Mouse (Mus musculus) adrenal gland (tissue): ENCODE data around the gene Nav1.

Experiments
- intact Hi-C: fragments of 180-260 bp; cut with DNase I; formaldehyde crosslinking; loops from one replicate; pipeline ENCODE4 v1.15.1; 2025

Nav1 gene

DNA sequence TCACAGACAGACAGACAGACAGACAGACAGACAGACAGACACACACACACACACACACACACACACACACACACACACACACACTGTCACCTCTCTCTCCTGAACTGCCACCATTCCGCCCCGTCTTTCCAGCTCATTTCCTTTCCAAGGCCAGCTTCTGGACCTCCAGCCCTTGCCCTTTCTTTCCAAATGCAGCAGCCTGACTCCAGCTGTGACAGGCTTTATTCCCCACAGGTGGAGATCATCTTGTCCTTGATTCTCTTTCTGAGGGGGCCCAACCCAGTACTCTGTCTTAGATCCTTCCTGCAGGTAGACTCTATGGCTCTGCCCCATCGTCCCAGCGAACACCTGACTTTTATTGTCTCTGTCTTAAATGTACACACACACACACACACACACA is 53.5 kb downstream of the Nav1 start:
- intact Hi-C loops = no loop called here

DNA sequence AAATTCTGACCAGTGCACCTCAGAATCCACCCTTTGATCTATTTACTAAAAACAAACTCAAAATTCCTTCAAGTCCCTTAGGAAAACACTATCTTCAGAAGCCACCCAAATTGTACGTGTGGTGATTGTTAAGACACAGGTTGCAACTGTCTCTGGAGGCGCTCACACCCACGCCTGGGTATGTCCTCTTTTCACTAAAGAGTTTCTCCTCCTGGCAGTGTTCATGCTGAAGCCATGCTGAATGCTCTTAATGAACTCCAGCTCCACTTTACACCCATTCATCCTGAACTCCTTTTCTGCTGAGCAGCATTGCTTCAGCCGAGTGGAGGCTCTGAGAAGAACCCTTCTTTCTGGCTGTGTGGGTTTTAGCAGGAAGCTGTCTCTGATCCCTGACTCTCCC is 53.9 kb downstream of the Nav1 start:
- intact Hi-C loops = no loop called here

DNA sequence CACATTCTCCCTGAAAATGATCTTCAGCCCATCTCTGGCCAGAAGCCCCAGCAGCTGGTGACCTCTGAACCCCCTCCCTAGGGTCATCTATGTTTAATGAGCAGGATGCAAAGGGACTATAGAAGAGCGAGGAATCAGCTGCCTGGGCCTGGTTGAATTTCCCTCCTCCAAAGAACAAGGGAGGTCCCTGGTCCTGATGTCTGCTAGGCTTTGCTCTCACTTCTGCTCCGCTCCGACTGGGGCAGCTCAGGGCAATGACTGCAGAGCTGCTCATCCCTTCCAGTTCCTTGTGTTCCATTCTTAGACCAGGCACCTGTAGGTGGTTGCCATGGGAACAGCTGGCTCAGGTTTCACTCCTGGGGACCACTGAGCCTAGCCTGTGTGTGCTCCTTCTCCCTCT is 56.2 kb downstream of the Nav1 start:
- intact Hi-C loops = no loop called here

DNA sequence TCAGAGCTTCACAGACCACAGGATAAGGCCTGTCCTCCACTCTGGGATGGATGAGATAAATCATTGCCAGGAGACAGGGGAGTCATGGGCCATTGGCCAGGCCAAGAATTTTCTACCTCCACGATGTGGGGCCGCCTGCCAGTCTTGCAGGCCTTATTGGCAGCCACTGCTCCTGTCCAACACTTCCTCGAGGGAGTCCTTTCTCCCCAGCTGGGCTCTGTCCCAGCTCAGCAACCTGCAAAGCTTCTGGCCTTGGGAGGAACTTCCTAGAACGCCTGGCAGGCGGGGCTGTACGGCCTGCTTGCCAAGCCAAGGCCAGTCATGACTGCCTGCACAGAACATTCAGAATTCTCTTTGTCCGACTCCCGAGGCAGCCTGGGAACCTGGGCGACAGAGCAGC is 58.3 kb downstream of the Nav1 start:
- intact Hi-C loops = no loop called here

DNA sequence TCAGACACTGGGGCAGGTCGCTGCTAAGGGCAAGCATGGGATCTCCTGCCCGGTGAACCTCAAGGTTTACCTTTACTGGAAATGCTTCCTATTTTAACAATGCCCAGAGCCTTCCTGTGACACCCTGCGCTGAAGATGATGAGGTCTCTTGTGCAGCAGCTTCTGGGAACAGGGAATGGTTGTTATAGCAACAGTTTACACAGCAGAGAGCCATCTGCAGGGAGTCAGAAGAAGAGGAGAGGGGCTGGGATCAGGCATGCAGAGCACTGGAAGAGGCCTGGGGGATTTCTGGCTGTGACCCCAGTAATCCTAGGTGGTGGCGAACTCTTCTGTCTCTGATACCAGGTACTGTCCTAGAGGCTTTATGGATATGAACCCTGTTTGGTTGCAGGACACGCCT is 61.0 kb downstream of the Nav1 start:
- intact Hi-C loops = no loop called here

DNA sequence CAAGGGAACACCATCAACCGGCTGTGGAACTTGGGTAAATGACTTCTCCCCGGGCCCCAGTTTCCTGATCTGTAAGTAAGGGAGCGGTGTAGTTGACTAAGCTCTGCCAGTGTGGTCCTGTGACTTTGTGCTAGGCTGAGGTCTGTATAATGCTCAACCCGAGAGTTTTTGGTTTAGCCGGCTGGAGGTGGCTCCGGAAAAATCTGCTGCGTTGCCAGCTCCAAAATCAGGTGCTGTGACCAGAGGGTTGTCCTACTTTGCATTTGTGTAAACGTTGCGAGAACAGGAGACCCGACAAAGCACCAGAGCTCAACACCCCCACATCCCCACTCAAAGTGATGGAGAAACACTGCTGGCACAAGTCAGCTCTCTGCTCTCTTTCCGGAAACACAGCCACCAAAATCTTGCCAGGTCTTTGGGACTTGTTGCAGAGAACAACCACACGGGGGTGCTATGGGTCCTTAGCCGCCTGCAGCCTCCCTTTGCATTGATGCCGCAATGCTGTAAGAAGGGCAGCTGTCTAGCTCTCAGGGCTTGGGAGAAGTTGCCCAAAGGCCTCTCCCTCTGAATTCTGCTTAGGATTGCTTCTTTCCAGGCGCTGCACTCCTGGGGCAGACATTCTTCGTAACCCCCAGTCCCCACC is 62.5 kb downstream of the Nav1 start:
- intact Hi-C loops = loop anchor here (1.0 kb wide), 2 partner anchors 126 to 156 kb away; no protein-coding TSS in a partner anchor

DNA sequence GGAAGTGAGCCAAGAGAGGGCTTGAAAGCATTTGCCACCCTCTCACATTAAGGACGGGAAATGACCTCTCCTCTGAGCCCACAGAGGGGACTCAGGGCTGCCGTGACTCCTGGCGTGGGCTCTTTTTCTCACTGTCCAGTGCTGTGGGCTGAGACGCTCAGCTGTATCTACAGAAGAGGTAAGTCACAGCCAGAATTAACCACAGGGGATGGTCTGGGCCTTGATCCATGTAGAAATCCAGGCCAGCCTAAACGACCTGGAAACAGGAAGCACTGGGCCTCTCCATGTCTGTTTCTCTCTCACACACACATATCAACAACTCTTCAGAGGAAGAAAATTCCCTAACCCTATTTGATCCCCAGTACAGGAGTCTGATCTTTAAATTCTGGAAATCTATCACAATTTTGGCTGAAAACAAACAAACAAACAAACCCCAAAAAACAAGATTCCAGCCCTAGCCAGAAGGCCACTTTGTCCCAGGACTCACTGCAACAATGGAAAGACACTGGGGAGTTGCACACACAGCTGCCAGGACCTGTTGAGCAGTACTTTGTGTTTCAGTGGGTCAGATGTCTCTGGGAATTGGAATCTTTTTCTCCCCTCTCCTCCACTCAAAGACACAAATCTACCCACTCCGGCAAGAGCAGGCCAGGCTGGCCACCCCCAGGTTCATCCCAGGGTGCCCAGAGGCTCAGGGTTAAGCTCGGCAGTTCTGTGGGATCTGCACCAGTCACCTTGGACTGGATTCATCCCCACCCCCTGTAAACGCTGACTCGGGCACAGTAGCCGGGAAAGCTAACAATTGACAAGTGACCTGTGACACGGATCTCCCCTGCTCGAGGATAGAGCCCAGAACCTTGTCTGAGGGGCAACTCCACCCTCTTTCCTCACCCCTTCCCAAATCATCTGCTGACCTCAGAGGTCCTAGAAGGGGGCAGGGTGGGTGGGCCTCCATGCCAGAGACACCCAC is 64.0 kb downstream of the Nav1 start:
- intact Hi-C loops = no loop called here

DNA sequence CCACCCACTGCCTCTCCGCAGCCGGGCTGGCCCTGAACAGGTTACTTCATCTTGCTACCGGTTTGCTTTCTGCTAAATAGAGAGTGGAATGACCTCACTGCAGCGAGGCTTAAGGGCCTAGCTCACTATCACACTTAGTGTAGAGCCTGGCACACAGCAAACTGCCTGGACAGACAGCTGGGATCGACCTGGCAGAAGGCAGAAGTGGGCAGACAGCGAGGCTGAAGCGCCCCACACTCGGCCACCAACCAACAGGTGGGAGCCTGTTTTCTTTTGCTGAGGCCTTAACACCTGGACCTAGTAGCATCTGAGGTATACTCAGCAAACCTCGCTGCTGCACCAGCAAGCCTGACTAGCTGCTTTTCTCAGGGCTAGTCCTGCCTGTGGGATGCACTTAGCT is 65.0 kb downstream of the Nav1 start:
- intact Hi-C loops = no loop called here

DNA sequence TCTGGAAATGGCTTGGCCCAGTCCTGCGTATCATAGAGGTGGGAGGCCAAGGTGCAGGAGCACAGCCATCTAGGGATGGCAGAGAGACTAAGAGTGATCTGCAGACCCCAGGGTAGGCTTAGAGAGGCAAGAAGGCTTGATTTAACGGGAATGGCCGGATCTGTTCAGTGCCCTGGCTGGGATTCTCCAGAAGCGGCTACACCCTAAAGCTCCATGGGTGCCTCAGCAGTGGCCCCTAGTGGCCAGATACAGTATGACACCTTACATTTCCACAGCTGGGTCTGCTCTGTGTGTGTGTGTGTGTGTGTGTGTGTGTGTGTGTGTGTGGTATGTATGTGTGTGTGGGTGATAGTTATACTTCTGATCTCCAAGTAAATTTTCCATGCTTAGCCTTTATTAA is 66.8 kb downstream of the Nav1 start:
- intact Hi-C loops = loop anchor here (2.0 kb wide), 1 partner anchor 79 kb away; no protein-coding TSS in a partner anchor

DNA sequence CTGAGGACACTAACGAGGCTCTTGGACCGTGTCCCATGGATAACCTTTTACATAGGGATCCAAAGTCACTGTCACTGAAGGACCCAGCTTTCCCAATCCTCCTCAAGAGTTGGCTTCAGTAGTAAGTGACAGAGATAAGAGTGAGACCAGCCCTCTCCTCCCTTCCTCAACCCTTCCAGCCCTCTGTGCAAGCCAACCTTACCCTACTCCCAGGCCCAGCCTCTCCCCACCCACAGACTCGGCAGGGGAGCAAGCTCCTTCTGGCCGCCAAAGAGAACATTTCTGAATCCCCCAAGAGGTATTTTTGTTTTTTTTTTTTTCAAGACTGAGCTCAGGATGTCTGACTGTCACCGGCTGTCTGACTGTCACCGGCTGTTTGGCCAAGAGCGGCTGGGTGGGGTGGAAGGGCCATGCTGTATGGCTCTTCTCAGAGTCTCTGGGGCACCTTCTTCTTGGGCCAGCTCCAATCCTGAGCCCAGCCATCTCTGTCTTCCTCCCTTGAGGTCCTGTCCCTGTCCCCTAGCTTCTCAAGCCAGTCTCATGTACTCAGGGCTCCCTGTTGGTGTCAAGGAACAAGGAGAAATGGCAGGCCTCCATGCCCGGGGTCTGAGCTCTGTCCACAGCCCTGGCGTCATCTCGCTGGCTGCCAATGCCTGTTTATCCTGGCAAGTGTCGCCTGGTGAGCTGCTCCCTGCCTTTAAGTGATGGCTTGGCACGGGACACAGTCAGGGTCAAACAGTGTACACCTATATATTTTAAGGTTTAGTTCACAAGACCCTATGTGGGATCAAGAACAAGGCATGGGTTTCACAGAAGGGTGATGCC is 68.4 kb downstream of the Nav1 start:
- intact Hi-C loops = no loop called here

DNA sequence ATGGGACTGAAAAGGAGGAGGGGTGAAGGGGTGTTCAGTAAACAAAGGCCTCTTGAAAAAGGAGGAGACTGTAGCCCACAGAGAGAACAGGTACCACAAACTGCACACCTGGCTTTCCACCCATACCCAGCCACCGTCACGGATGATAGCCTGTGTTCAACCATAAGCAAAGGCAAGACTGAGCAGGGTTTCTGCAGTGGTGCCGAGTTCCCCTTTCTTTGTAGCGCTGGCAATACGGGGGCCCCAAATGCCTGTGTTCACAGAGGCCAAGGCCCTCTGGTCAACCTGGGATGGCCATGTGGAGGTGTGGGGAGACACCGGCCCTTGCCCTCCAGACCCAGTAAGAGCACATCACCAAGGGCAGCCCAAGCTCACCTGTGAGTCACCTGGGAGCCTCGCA is 70.3 kb downstream of the Nav1 start:
- intact Hi-C loops = no loop called here

DNA sequence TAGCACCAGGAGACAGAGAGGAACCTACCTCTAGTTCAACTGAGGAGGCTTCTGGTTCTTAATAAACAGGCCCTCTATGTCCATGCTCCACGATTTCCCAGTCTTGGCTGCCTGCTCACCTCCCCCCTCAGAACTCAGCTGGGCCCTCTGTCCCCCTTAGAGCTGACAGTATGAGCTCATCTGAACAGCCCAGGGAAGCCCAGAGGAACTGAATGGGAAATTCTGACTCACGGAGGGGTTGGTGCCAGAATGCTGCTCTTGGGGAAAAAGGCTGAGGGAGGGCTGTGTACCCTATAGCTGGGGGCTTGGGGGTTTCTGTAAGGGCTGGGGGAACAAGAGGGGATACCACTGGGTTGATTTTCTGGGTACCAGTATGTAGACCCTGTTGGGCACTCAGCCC is 70.8 kb downstream of the Nav1 start:
- intact Hi-C loops = no loop called here

DNA sequence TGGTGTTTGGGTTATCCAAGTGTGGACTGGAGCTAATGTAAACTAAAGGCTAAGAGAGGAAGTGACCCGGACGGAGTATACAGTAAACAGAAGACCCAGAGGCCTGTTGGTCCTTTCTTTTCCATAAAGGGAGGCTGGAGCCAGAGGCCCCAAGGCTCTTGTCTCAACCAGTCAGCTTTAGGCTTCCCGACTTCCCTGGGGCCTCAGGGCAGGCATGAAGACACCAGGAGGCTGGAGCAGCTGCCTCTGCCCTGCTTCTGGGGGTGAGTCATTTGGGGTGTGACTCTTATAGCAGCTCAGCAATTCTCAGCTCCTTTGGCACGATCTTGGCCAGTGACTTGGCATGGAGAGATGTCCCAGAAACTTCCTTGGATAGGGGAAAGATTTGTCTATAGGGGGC is 71.8 kb downstream of the Nav1 start:
- intact Hi-C loops = no loop called here

DNA sequence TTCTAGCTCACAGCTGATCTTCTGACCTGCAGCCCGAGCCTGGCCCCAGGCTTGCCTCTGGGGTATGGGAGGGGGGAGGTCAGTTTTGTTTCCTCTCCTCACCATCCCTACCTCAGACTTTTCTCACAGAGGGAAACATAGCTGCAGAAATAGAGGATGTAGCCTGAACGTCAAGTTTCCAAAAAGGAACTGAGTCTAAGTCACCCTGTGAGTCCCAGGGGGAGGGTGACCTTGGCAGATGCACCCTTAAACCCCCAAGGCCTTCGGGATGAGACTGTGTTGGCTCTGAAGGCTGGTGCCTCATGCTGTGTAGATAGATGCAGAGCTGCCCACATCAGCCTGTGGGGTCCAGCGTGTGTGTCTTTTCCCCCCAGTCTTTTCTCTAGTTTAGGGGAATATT is 72.3 kb downstream of the Nav1 start:
- intact Hi-C loops = no loop called here

DNA sequence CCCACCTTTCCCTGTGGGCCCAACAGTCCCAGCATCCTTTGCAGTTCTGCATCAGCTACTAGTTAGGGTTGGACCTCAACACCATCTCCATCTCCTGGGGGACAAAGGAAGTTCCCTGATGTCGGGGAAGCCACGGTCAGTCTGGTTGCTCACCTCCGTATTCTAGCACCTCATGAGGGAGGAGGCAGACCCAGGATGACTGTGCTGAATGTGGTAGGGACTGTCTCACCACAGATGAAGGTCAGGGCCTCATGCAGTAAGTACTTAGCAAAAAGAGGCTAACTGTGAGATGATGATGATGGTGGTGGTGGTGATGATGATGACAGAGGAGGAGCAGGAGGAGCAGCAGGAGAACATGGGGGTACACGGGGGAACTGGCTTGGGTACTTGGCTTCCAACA is 73.0 kb downstream of the Nav1 start:
- intact Hi-C loops = no loop called here

DNA sequence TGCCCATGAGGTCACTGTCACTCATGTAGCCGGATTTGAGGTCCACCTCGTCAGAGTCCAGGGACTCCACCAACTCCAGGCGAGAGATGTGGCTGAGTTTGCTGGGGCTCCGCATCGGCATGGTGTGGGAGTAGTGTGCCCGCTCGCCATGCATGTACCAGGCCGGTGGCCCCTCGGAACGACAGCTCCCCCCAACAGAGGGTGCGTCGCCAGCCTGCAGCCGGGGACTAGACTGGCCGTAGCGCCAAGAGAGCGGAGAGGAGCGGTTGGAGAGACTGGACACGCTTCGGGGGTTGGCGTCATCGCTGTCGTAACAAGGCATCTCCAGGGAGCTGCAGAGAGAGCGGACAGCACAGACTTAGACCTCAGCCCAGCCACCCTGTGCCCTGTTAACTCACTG is 74.7 kb downstream of the Nav1 start:
- intact Hi-C loops = no loop called here

DNA sequence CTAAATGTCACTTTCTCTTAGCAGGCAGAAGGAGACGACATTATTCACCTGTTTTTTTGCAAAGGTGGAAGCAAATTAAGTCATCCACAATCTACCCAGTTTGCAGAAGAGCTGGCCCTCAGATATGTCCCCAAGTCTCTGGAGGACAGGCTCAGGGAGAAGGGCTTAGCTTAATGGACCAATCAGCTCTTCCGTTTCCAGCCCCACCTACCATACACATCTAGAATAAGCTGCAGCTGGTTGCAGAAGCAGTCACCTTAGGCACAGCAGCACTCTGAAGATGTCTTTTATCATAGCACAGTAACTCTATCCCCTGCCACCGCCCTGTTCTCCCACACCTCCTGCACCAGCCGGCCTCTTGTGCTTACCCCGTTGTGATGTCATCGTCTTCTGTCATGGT is 75.1 kb downstream of the Nav1 start:
- intact Hi-C loops = no loop called here

DNA sequence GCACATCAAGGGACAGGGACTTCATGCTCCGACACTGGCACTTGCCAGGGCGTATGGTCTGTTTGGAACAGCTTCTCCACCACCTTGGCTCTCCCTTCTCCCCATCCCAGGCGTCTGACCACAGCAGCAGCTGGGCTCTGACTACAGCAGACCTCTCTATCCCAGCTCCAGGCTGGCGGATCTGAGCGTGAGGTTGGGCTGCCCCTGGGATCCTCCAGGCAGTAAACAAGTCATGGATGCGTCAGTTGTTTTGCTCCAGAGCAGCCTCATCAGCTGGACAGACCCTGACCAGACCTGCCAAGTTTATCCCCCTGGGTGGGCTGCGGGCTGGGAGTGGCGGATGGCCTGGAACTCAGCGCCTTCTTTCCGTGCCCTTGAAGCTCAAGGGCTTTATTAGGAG is 76.0 kb downstream of the Nav1 start:
- intact Hi-C loops = no loop called here

DNA sequence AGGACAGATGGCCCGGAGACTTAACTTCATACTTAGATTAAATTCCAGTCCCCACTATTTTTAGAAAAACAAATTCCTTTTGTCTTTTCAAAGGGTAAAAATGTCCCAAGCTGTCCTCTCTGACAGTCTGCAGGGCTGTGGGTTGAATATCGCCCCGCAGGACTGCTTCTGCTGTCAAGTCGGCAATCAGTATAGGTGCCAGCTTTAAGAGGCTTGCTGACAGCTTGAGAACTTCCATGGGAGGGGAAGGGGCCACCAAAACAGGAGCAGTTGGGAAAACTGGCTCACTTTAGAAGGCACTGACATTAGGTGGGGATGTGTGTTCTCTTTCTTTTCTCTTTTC is 82.6 kb downstream of the Nav1 start:
- intact Hi-C loops = no loop called here

DNA sequence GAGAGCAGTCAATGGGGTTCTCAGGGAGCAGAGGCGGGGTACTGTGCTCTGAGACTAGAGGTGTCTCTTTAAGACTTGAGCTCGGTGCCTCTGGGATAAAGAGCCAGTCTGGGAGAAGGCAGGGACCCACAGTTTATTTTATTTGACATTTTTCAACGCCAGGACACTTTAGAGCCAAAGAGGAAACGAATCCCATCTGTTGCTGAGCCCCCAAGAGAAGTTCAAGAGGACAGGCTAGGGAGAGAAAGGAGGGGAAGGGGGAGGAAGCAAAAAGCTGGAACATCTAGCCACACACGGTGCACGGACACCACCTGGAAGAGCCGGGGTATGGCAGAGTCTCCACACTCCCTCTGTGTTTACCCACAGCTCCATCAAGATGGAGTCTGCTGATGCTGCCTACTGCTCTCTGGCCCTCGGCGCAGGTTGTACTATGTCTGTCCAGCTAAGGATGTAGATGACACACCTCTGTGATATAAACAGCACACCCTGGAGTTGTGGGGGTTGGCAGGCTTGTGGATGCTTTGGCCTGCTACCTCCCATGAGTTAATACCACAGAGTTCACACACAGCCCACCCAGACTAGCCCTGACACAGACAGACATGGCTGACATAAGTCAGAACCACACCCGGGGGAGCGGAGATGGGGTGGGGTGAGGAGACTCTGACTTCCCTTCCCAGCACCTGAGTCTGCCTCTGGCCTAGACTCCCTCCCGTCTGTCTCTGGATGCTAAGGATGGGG is 83.1 kb downstream of the Nav1 start:
- intact Hi-C loops = no loop called here

DNA sequence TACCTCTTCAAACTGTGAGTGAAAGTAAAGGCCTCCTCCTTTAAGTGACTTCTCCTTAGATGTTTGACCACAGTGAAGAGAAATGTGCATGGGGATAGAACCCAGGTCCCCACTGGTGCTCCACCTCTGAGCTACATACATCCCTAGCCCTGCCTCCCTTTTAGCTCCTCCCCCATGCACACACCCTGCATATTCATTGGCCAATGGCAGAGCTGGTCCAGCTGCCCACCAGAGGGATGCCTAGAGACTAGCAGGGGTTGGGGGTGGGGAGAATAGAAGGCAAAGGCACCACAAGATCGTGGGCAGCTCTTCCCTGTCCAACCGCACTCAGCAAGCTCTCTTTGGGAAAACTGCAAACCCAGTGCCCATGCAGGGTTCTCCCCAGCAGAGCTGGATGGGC is 83.8 kb downstream of the Nav1 start:
- intact Hi-C loops = no loop called here
